Mouse (Mus musculus): Measurements from ENCODE around the gene Nme7. TPM values are rescaled to one million over a fixed set of nuclear protein-coding genes. Genes with fewer than 3 reads are reported as not detected.

The Nme7 gene
- total and polyA plus RNA-seq, 3 experiments: 2.1 to 3.7 (median 3.6) TPM

- Histone ChIP-seq H3K27ac (peak overlapping the region; percentile 94), H3K36me3 (ENCODE audit: control insufficient read depth, insufficient read depth, low read length) (peaks cover 23% of the 10 kb centered on the region), H3K27me3 (ENCODE audit: control insufficient read depth, insufficient read depth, low read length) (no peaks in the 10 kb centered on the region; the same call in 1 of the 2 replicates), H3K79me2 (replicated peaks; ENCODE audit: control insufficient read depth, insufficient read depth, low read length) (no peaks in the 10 kb centered on the region; the same call in 1 of the 2 replicates), H3K9ac (ENCODE audit: low read depth, low read length) (peak overlapping the region; percentile 69), H3K4me1 (ENCODE audit: control insufficient read depth, insufficient read depth, low read length) (peaks cover 3% of the 10 kb centered on the region), H3K4me3 (peak overlapping the region; percentile 71)
- WGBS: 41% methylated on average over 7 of the region's 7 CpGs
- peak in 1 of 2 experiments; percentile 33 for DNase-seq
- TF ChIP-seq CTCF (IDR thresholded peaks at IDR 0.05) (peak; percentile 63), POLR2A (IDR thresholded peaks at IDR 0.05; ENCODE audit: insufficient read depth, low read depth, low read length) (no peak)
- intact Hi-C loops (cut with DNase I): loop anchor here (2.0 to 5.0 kb wide), 2 partner anchors 88 to 441 kb away; no protein-coding TSS in a partner anchor
These were observed 151.7 kb downstream of the Nme7 start for GRCm38 (mm10) chr1:164455614-164456013.

- DNase-seq: peak in 1 of 2 experiments; percentile 31
- H3K79me2 ChIP-seq (replicated peaks; ENCODE audit: control insufficient read depth, insufficient read depth, low read length): no peaks in the 10 kb centered on the region; the same call in 1 of the 2 replicates
- peaks cover 20% of the 10 kb centered on the region for H3K36me3 ChIP-seq (ENCODE audit: control insufficient read depth, insufficient read depth, low read length)
- H3K4me1 ChIP-seq (ENCODE audit: control insufficient read depth, insufficient read depth, low read length): peaks cover 5% of the 10 kb centered on the region
- peak overlapping the region; percentile 94 for H3K27ac ChIP-seq
- H3K9ac ChIP-seq (ENCODE audit: low read depth, low read length): peak overlapping the region; percentile 69
- intact Hi-C loops (cut with DNase I): loop anchor here (5.0 kb wide), 1 partner anchor 89 kb away; no protein-coding TSS in a partner anchor
- TF ChIP-seq CTCF (IDR thresholded peaks at IDR 0.05): no peak
- no peak for TF ChIP-seq EP300 (IDR thresholded peaks at IDR 0.05; ENCODE audit: insufficient read depth, low read depth, low read length)
- TF ChIP-seq POLR2A (IDR thresholded peaks at IDR 0.05; ENCODE audit: insufficient read depth, low read depth, low read length): no peak
- WGBS: 42% methylated on average over 6 of the region's 6 CpGs
- H3K4me3 ChIP-seq: peak overlapping the region; percentile 71
- H3K27me3 ChIP-seq (ENCODE audit: control insufficient read depth, insufficient read depth, low read length): no peaks in the 10 kb centered on the region; the same call in 1 of the 2 replicates
These were observed 152.1 kb downstream of the Nme7 start for GRCm38 (mm10) chr1:164456065-164456464.

DNA sequence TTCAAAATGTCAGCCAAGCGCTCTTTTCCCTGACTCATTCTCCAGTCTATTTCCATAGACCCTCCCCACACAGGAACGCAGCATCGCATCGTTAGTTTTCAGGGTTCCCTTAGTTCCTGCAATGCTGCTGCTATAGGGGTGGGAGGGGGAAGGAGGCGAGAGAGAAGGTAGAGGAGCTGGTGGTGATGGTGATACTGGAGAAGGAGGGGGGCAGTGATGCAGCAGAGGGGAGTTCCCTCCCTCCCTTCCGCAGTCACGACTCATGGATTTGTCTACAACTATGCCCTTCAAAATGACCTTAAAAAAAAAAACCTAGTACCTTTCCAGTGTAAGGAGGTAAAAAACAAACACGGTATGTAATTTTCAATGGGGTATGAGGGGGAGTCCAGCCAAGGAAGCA is 152.8 kb downstream of the Nme7 start:
- peak overlapping the region; percentile 71 for H3K4me3 ChIP-seq
- peak overlapping the region; percentile 94 for H3K27ac ChIP-seq
- peaks cover 14% of the 10 kb centered on the region for H3K36me3 ChIP-seq (ENCODE audit: control insufficient read depth, insufficient read depth, low read length)
- H3K4me1 ChIP-seq (ENCODE audit: control insufficient read depth, insufficient read depth, low read length): peaks cover 5% of the 10 kb centered on the region
- H3K9ac ChIP-seq (ENCODE audit: low read depth, low read length): peak overlapping the region; percentile 80
- DNase-seq: no peak
- no peaks in the 10 kb centered on the region; the same call in 1 of the 2 replicates for H3K27me3 ChIP-seq (ENCODE audit: control insufficient read depth, insufficient read depth, low read length)
- intact Hi-C loops (cut with DNase I): loop anchor here (5.0 kb wide), 1 partner anchor 89 kb away; no protein-coding TSS in a partner anchor
- WGBS: 19% methylated on average over 8 of the region's 8 CpGs
- H3K79me2 ChIP-seq (replicated peaks; ENCODE audit: control insufficient read depth, insufficient read depth, low read length): no peaks in the 10 kb centered on the region; the same call in 1 of the 2 replicates
- TF ChIP-seq POLR2A (IDR thresholded peaks at IDR 0.05; ENCODE audit: insufficient read depth, low read depth, low read length): no peak

- intact Hi-C loops (cut with DNase I): loop anchor here (2.0 to 5.0 kb wide), 2 partner anchors 90 to 311 kb away; no protein-coding TSS in a partner anchor
- peak; percentile 77 to 82 for DNase-seq
These were observed 153.8 kb downstream of the Nme7 start for GRCm38 (mm10) chr1:164457531-164458244.

GRCm38 (mm10) chr1:164458245-164458613 is 154.3 kb downstream of the Nme7 start, which contains the start of gene Atp1b1:
Gene Atp1b1, minus strand, starts transcription at chr1:164458355.
- intact Hi-C loops (cut with DNase I): loop anchor here (2.0 to 5.0 kb wide), 2 partner anchors 91 to 311 kb away; no protein-coding TSS in a partner anchor
- Histone ChIP-seq H3K27ac (peak within 1 kb of the TSS; percentile 94), H3K36me3 (ENCODE audit: control insufficient read depth, insufficient read depth, low read length) (peaks cover 5% of the 10 kb centered on the region; the same call in 1 of the 2 replicates), H3K4me3 (peak within 1 kb of the TSS; percentile 71), H3K27me3 (ENCODE audit: control insufficient read depth, insufficient read depth, low read length) (no peaks in the 10 kb centered on the region; the same call in 1 of the 2 replicates), H3K4me1 (ENCODE audit: control insufficient read depth, insufficient read depth, low read length) (peaks cover 5% of the 10 kb centered on the region), H3K9ac (ENCODE audit: low read depth, low read length) (peak within 1 kb of the TSS; percentile 80), H3K79me2 (replicated peaks; ENCODE audit: control insufficient read depth, insufficient read depth, low read length) (no peaks in the 10 kb centered on the region; the same call in 1 of the 2 replicates)
- TF ChIP-seq CTCF (IDR thresholded peaks at IDR 0.05) (peak; percentile 37), EP300 (IDR thresholded peaks at IDR 0.05; ENCODE audit: insufficient read depth, low read depth, low read length) (no peak), POLR2A (IDR thresholded peaks at IDR 0.05; ENCODE audit: insufficient read depth, low read depth, low read length) (peak; percentile 86; the same call in 1 of the 2 replicates)
- peak; percentile 83 to 91 for DNase-seq
- 1% methylated on average over 33 of the region's 35 CpGs for WGBS

More at GRCm38 (mm10) chr1:164457531-164458244, 153.8 kb downstream of the Nme7 start:
- Histone ChIP-seq H3K79me2 (replicated peaks; ENCODE audit: control insufficient read depth, insufficient read depth, low read length) (no peaks in the 10 kb centered on the region; the same call in 1 of the 2 replicates), H3K4me1 (ENCODE audit: control insufficient read depth, insufficient read depth, low read length) (peaks cover 5% of the 10 kb centered on the region), H3K27ac (peak overlapping the region; percentile 94), H3K4me3 (peak overlapping the region; percentile 71), H3K9ac (ENCODE audit: low read depth, low read length) (peak overlapping the region; percentile 80), H3K27me3 (ENCODE audit: control insufficient read depth, insufficient read depth, low read length) (no peaks in the 10 kb centered on the region; the same call in 1 of the 2 replicates), H3K36me3 (ENCODE audit: control insufficient read depth, insufficient read depth, low read length) (peaks cover 9% of the 10 kb centered on the region; the same call in 1 of the 2 replicates)
- under 1% methylated on average over 67 of the region's 76 CpGs for WGBS
- TF ChIP-seq POLR2A (IDR thresholded peaks at IDR 0.05; ENCODE audit: insufficient read depth, low read depth, low read length) (no peak; the same call in 1 of the 2 replicates), EP300 (IDR thresholded peaks at IDR 0.05; ENCODE audit: insufficient read depth, low read depth, low read length) (no peak), CTCF (IDR thresholded peaks at IDR 0.05) (no peak)
